Mouse (Mus musculus) hindlimb bud, embryonic 11.5 days (tissue): ENCODE measurements around the gene 4930404N11Rik.

ENCODE experiments used
- DNase-seq: peaks from one replicate; pipeline ENCODE4 v3.0.0-alpha.2; 2012; ENCODE audit warnings: low read depth, low spot score; ENCODE audit errors: extremely low spot score

Gene 4930404N11Rik

DNA sequence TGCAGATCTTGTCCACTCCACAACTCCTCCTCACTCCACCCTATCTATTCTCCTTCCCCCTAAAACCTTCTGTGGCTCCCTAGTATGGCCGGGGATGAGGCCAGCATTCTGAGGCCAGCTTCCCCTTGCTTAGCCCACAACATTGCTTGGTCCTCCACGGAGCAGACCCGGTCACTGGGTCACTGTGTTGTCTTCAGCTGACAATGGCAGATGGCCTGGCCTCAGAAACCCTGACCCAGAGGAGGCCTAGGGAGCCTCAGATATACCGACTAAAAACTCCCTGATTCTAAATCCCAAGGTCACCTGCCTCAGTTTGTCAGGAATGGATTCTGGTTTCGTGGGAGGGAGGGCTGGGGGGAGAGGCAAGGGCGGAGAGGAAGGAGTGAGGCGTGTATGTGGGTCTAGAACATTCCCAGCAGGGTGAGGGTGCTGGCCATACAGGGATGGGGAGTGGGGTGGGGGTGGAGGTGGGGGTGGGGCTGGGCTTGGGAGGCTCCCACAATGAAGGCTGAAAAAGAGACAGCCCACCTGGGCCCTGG is 36.7 kb upstream of the 4930404N11Rik start:
- DNase-seq, result no peak

DNA sequence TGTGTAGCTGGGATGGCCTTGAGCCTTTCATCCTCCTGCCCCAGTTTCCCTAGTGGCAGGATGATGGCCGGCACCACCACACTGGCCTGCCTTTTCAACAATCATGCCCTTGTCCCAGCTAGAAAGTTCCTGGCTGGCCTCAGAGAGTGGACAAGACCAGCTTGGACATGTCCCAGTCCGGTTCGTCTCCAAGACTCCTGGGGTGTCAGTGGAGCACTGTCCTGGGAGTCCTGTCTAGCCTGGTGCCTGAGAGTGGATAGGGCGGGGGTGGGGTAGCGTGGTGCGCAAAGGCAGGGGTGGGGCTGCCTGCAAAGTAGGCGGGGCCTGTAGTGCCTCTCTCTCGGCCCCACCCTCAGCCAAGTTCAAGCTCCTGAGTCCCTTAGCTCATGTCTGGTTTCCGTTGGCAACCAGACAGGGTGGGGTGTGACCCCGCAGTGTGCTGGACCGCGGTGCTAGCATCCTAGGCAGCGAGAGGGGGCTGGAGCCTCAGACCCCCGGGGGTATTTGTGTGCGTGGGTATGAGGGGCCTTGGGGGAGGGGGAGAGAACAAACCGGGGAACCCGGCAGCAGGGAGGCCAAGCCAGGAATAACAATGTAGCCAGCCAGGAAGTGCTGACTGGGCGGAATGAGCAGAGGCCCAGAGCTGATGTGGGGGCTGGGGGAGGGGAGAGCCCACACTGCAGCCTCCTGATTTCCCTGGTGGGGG is 36.1 kb upstream of the 4930404N11Rik start:
- no peak for DNase-seq

DNA sequence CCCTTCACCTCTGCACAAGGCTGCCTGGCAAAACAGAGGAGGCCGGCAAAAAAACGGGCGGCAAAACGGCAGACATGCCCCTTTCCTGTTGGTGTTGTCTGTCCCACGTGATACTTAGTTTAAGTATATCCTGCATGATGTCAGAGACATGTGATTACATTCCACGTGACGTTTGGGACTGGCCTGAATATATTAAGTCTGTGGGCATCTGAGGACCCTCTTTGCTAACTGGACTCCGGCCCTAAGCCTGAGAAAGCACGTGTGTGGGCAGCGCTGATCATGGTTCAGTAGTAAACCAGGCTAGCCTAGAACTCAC is 35.5 kb upstream of the 4930404N11Rik start:
- DNase-seq, result no peak

DNA sequence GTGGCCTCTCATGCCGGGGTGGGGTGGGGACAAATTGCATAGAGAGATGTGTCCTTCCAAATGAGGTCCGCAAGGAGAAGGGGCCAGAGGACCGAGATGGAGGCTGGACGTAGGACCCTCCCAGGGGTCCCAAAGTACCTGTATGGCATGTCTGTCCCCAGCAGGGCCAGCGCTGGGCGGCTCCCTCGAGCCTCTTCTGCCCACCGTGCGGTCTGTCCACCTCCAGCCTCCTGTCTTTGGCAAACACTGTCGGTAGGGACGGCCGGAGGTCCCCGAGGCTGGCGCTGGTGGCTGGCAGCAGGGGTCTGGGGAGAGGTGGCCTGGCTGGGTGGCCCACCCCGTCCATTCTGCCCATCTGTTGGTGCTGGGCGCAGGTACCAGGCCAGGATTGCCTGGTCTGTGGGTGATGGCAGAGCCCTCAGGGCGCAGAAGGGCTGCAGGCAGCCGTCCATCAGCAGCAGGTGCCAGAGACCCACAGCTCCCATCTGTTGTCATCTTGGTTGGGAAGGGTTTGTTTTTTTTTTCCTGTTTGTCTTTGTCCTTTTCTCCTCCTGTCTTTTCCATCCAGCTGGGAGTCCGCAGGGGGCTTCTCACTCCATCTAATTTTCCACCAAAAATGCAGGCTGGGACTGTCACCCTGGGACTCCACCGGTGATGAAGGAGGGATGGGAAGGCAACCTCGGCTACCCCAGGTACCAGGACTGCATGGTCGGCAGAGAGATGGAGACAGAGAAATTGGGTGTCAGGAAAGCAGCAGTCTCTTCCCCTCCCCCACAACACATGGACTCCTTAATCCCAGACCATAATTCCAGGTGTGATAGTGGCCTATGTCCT is 35.0 kb upstream of the 4930404N11Rik start:
- DNase-seq, result no peak

DNA sequence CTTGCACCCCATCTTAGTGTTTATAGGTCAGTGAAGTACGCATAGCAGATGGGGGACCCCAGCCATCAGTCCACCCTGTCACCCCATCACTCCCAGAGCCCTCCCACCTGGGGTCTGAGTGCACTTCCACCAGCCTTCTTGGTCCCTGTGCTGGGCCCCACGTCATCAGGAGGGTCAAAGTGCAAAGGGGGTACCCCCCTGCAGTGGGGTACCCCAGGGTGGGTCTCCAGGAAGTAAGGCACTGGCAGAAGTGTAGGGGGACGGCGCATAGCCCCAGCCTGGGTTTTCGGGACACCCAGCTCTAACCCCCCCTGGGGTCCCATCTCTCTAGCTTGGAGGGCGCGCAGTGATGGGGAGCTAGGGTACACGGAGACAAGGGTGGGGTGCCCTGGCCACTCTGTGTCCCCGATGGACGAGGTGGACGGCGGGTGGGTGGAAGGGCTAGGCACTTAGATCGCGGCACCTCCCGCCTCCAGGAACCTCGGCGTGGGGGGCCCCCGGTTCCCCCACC is 34.2 kb upstream of the 4930404N11Rik start:
- DNase-seq, result no peak

DNA sequence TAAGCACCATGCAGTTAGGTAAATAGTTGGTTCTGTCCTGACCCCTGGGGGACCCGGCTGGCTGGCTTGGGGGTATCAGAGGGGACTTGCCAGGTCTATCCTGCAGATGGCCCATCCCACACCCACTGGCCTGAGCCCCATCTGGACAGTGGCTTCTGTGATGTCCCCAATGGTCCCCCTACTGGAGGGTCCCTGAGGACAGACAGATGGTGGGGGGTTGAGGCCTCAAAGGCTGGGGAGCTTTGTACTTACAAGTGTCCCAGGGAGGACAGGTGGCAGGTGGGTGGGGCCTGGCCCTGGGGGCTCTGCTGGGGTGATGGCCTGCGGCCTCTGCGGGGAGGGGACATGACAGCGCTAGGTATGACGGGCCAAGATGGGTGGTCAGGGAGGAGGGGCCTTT is 33.7 kb upstream of the 4930404N11Rik start:
- DNase-seq, result no peak

DNA sequence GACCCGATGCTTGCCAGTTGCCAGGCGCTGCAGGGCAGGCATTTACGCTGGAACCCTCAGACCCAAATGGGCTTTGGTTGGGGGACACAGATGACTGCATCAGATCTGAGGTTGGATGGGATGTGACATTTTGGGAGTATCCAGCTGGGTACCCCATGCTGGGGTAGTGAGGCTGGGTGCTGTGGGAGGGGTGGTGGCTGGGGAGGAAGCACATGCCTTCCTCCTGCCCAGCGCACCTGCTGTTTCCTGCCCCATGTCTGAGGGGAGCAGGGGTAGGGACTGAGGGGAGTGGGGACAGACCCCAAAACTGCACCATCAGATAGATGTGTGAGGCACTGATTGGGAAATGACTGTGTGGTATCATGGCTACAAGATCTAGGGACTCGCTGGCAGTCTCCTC is 31.1 kb upstream of the 4930404N11Rik start:
- DNase-seq, result no peak

DNA sequence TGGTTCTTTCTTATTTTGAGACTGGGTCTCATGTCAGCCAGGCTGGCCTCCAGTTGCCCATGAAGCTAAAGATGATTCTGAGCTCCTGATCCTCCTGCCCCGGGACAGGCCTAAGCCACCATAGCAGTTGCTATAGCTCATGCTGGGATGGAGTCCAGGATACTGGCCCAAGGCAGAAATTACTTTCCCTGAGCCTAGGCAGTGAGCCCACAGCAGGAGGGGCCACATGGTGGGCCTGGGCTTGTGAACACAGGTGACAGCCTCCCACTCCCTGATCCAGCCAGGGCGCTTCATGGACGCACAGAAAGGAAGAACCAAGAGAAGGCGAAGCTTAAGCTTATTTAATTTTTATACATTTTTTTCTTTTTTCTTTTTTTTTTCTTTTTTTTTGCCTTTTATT is 30.2 kb upstream of the 4930404N11Rik start:
- DNase-seq, result no peak

DNA sequence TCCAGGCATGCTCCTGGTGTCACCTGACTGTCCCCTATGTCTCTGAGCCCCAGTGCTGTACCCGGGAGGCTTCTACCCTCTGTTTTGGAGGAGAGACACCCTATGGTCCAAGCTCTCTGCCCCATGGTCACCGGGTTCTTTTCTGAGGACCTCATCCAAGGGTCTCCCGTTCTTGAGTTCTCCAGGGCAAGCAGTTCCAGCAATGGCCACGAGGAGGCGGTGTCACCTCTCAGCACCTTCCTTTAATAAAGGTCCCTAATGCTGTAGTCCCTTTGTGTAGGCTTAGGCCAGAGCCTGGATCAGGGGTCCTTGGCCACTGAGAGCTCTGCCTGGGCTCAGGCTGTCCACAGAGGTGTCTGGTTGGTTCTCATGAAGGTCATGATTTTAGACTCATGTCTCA is 29.5 kb upstream of the 4930404N11Rik start:
- DNase-seq, result no peak

DNA sequence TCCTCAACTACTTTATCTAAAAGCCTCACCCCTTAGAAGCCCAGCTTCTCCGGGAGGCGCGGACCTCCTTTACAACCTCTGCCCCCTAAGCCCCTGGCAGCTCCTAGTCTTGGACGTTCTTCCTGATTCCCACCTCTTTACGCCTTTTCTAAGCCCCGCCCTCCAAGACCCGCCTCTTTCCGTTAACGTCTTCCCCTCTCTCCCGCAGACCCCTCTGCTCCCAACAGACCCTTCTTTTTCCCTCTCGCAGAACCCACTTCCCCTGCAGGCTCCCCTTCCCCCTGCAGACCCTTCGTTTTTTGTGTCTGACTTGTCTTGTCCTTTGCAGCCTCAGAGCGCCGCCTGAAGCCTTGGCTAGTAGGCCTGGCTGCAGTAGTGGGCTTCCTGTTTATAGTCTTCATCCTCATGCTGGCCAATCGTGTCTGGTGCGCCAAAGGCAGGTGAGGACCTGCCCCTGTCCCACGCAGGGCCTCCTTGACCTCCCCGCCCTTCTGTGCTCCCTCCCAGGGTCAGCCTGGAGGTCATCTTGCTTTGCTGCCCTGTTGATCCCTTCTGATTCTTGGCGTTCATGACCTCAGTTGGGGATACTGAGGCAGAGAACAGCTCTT is 27.9 kb upstream of the 4930404N11Rik start:
- no peak for DNase-seq

DNA sequence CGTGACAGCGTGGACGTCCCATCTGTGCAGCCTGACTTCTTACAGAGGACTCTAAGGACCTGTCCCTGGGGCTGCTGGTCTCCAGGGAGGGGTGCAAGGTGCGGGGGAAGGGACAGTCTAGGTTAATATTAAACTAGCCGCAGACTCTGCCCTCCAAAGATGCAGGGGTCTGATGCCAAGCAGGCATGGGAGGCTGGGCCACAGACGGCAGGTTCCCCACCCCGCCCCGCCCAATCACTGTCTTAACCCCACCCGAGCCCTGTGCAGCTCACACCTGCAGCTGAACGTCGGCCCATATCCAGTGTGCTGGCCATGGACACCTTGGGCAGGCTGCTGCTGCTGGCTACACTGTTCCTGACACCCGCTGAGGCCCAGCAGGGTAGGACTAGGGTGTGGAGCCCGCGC is 27.2 kb upstream of the 4930404N11Rik start, which contains the start of gene Smim24:
TSS of gene Smim24 (plus strand) at position 271 of the 405 bp plus-strand sequence.
- DNase-seq, result no peak

DNA sequence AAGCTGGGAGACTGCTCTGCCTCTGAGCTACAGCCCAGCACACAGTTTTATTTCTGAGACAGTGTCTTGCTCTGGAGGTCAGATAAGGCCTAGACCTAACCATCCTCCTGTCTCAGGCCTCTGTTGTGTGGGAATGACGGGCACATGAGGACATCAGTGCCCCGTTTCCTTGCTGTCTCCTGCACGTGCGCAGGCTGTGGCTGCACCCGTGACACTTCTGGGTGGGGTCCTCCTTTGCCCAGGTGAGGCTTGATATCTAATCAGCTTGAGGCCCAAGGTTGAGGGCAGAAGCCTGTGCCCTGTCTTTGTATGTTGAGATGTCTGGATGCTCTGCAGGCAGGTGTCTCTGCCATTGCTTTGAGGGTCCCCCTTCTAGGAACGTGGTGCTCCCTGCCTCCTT is 26.7 kb upstream of the 4930404N11Rik start:
- DNase-seq, result no peak

DNA sequence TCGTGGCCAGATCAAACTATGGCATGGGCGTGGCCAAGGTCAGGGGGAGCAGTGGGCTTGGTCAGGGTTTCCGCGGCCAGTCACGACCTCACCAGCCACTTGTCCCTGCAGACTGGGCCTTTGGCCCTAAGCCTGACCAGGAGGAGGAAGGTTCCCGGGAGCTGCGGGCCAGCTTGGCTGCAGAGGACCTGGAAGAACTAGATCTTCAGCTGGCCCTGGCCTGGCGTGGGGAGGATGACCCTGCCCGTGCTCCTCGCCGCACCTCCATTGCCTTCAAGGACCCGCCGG is 25.0 kb upstream of the 4930404N11Rik start:
- DNase-seq, result no peak

DNA sequence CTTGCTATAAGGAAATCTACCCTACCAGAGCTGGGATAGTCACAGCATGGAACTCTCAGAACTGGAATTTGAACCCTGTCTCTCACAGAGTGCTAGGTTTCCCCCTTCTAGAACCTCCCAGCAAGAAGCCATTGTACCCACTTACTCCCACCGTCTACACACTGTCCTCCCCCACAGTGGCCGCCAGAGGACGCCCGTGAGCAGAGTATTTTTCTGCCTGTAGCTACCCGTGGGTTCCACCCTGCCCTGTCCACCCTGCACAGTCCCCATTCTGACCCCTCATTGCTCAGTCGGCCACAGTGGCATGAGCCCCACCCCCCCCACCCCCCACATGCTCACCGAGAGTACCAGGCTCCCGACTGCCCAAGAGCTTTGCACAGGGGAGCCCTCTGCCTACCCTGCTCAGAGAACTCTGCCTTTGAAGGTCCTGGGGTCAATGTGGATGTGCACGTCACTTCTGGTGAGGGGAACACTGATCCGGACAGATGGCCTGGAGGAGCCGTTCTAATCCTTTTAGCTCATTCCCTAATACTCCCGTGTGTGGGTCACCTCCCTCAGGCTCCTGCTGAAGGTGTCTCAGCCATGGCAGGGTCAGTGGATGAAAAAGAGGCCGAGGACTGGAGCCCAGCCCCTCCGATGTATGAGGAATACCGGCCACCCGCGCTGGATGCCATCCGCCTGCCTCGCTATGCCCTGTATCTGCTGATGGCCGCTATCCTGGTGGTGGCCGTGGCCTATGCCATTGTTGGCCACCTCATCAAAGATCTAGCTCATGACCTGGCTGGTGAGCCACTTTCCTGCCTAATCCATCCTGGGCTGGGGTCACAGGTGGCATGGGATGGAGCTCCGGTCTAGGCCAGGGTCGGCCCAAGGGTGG is 24.4 kb upstream of the 4930404N11Rik start:
- DNase-seq, result no peak

DNA sequence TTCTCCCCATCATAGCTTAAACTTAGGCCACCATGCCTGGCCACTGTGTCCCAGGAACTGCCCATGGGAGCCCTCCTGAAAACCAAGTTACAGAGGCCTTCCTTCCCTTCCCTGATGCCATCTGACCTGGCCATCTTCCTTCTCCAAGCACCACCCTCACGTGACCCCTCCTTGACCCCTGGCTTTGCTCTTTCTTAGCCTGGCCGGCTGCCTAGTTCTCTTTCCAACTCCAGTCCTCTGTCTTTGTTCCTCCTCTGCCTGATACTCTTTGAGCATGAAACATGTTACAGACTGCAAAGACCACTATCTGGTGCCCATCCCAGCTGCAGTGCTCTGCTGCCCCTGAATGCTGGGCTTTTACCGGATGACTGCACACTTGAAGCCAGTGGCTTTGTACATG is 23.8 kb upstream of the 4930404N11Rik start:
- no peak for DNase-seq

DNA sequence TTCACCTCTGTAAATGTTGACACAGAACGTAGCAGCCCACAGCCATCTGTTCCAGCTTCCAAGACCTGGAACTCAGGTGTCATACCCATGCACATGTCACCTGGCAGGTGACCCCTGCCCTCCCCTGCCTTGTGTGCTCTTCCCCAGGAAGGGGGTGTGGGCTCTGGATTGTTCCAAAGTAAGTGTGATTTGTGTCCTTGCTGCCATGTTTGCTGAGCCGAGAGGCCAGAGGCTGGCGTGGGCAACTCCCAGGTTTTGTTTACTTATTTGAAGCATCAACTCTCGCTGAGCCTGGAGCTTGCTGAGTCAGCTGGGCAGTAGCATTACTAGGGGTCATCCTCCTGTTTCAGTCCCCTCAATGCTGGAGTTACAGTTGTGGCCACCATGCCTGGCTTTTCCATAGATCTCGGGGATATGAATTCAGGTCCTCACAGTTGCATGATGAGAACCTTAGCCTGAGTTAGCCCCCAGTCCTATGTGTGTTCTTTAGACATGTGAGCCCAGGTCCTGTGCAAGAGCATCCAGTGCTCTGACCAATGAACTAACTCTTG is 23.0 kb upstream of the 4930404N11Rik start, which contains the start of gene Gm48552:
TSS of gene Gm48552 (plus strand) at position 501 of the 551 bp plus-strand sequence.
- no peak for DNase-seq

DNA sequence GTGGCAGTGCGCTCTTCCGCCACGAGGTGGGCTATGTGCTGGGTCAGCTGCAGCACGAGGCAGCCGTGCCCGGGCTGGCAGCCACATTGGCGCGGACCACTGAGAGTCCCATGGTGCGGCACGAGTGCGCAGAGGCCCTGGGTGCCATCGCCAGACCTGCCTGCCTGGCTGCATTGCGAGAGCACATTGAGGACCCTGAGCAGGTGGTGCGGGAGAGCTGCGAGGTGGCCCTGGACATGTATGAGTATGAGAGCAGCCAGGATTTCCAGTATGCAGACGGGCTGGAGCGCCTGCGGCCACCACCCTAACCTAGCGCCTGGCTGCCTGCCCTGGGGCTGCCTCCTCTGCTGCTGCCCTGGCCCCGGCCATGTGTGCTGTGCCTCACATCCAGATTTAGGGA is 22.1 kb upstream of the 4930404N11Rik start:
- DNase-seq, result no peak

DNA sequence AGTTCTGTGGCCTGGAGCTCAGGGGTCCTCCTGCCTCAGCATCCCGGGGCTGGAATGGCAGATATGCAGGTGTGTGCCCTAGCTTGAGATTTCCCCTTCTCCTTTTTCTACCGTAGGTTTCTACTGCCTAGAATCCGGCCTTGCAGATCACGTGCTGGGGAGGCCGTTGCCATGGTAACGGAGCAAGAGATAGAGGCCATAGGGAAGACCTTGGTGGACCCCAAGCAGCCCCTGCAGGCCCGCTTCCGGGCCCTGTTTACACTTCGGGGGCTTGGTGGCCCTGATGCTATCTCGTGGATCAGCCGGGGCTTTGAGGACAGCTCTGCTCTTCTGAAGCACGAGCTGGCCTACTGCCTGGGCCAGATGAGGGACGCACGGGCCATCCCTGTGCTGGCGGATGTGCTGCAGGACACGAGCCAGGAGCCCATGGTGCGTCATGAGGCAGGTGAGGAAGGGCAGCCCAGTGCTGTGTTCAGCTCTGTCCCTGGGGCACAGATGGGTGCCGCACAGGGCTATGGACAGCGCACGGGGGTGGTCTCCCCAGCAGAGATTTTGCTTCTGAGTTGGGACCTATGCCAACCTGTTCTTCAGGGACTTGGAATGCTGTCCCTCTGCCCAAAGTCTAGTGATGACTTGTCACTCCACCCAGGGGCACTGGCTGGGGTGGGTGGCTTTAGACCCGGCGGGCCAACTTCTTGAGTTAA is 20.1 kb upstream of the 4930404N11Rik start:
- no peak for DNase-seq

DNA sequence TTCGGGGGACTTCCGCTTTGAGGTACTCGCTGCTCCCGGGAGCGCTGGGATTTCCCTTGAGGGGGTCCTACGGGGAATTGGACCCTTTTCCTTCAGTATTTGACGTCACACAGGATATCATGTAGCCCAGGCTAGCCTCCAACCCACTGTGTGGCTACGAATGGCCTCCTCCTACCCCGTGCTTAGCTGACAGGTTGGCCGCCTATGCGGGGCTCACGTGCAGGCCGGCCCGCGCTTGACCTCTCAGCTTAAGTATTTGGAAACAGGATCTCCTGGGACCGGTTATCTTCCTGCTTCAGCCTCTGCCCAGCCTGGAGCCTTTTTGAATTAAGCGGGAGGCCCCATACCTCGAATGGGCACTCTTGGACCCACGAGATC is 19.0 kb upstream of the 4930404N11Rik start:
- DNase-seq, result no peak
